Mouse (Mus musculus) embryonic facial prominence, embryonic 10.5 days (tissue): Measurements from ENCODE around the gene Astn1. TPM values are rescaled to one million over a fixed set of nuclear protein-coding genes. Genes with fewer than 3 reads are reported as not detected.

Source experiments
- DNase-seq: peaks from one replicate; pipeline ENCODE4 v3.0.0-alpha.2; 2017; ENCODE audit warnings: low spot score
- H3K27ac ChIP-seq: fragments of 300-500 bp; sonication (generic); replicated peaks from 2 replicates; pipeline ENCODE4 v1.5.1; 2016; ENCODE audit warnings: mild to moderate bottlenecking
- H3K27me3 ChIP-seq: fragments of 300-500 bp; sonication (generic); replicated peaks from 2 replicates; pipeline ENCODE4 v1.6.1; 2016; ENCODE audit warnings: low read depth, mild to moderate bottlenecking; ENCODE audit not compliant: poor library complexity, severe bottlenecking
- H3K36me3 ChIP-seq: fragments of 300-500 bp; sonication (generic); replicated peaks from 2 replicates; pipeline ENCODE4 v1.6.1; 2016; ENCODE audit warnings: mild to moderate bottlenecking, moderate library complexity
- H3K4me1 ChIP-seq: fragments of 300-500 bp; sonication (generic); 2 replicates; pipeline ENCODE4 v1.6.1; 2016
- H3K4me3 ChIP-seq: fragments of 300-500 bp; sonication (generic); 2 replicates; pipeline ENCODE4 v1.5.1; 2016; ENCODE audit warnings: mild to moderate bottlenecking, moderate library complexity
- H3K9me3 ChIP-seq: fragments of 300-500 bp; sonication (generic); 2 replicates; pipeline ENCODE4 v1.6.1; 2016; ENCODE audit warnings: mild to moderate bottlenecking
- WGBS: fragments of 180-500 bp; shearing (Covaris S2); methylation state at CpG from one replicate; pipeline ENCODE4 v1.1.7; 2016; 5-methylcytosine and 5-hydroxymethylcytosine counted together
- polyA plus RNA-seq: library from polyadenylated mRNA; unstranded; fragments of >200 nt; fragmentation: Nextera tagmentation; extraction: Ambion mirVana; gene quantifications from 2 replicates; pipeline ENCODE4 v1.2.1, GENCODE M21; 2016

The Astn1 gene
- polyA plus RNA-seq, 1 experiment from 2014 or later: 5.2 TPM

DNA sequence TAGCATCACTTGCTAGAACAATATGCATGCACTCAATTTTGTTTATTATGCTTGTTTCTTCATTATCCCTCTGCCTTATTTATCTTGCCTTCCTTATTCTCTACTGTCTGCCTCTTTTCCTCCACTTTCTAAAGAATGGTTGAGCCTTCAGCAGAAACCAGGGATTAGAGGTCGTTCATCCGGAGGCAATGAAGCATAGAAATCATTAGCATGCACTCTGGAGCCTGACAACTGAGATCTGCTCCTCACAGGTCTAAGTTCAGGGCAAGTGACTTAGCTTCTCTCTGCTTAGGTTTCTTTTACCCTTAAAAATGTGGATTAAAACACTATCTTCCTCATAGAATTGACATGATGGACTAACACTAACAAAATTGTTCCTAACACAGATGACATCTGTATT is 241.0 kb downstream of the Astn1 start:
- 53% methylated on average over 2 of the region's 2 CpGs for WGBS
- H3K4me1 ChIP-seq: no peaks in the 10 kb centered on the region
- H3K4me3 ChIP-seq: no peak overlapping the region

DNA sequence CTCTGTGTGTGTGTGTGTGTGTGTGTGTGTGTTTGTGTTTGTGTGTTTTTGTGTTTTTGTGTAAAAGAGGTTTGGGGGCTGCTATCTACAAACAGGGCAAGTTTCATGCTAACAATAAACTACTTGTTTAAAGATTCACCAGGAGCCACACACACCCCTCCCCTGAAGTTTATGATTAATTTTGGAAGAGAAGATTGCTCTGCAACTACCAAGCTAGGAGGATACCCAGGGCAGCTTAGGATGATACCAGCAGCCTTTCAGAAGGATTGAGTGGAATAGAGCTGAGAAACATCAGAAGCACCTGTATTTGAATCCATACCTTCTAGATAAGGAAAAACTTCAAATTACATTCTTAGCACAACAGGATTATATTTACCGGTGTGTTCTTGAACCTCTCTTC is 242.1 kb downstream of the Astn1 start:
- Histone ChIP-seq H3K4me1 (no peaks in the 10 kb centered on the region), H3K27me3 (no peaks in the 10 kb centered on the region), H3K4me3 (no peak overlapping the region), H3K36me3 (no peaks in the 10 kb centered on the region; the same call in 1 of the 2 replicates), H3K9me3 (no peaks in the 10 kb centered on the region), H3K27ac (no peak overlapping the region)
- no peak for DNase-seq
- 95% methylated on average over 1 of the region's 1 CpGs for WGBS

More for the DNA sequence above, 241.0 kb downstream of the Astn1 start:
- Histone ChIP-seq H3K27ac (no peak overlapping the region), H3K36me3 (no peaks in the 10 kb centered on the region), H3K27me3 (no peaks in the 10 kb centered on the region), H3K9me3 (no peaks in the 10 kb centered on the region)
- DNase-seq: no peak

DNA sequence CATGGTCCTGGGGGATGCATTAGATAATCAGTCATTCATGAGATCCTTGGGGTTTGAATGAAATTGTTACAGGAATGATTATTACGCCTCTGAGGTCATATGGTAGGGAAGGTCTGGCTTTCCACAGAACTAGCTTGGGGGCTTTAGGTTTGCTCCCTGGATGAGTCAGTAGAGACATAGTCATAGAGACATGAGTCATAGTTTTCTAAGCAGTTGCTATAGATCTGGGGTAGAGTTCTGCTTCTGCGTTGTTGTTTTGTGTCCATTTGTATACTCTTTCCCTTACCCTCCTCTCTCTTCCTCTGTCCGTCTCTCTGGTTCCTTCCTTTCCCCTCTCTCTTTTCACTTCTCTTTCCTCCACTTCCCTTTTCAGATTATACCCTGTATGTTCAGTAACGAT is 243.5 kb downstream of the Astn1 start:
- no peaks in the 10 kb centered on the region for H3K4me1 ChIP-seq
- H3K36me3 ChIP-seq: no peaks in the 10 kb centered on the region; the same call in 1 of the 2 replicates
- no peaks in the 10 kb centered on the region for H3K9me3 ChIP-seq
- H3K27me3 ChIP-seq: no peaks in the 10 kb centered on the region
- no peak overlapping the region for H3K27ac ChIP-seq
- 90% methylated on average over 4 of the region's 4 CpGs for WGBS
- no peak for DNase-seq
- no peak overlapping the region for H3K4me3 ChIP-seq

DNA sequence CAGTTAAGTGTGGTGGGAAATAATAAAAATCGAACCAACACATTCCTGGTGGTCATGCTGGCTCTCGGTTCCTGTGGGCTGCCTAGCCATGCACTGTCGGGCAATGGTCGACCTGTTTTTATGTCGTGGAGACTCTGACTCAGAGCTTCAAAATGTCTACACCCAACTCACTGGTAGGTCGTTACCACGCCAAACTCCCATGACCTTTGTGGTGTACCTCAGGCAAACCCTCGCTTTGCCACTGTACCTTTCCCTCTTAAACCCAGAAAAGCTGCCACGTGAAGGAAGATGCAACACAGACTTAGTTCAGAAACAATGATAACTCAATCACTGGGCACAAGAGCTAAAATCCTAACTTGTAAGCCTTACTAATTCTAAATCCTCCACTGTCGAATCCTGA is 244.3 kb downstream of the Astn1 start:
- WGBS: 91% methylated on average over 10 of the region's 10 CpGs
- Histone ChIP-seq H3K9me3 (no peaks in the 10 kb centered on the region), H3K4me1 (no peaks in the 10 kb centered on the region), H3K36me3 (peaks cover 3% of the 10 kb centered on the region; the same call in 1 of the 2 replicates), H3K27ac (no peak overlapping the region), H3K27me3 (no peaks in the 10 kb centered on the region), H3K4me3 (no peak overlapping the region)
- DNase-seq: no peak

DNA sequence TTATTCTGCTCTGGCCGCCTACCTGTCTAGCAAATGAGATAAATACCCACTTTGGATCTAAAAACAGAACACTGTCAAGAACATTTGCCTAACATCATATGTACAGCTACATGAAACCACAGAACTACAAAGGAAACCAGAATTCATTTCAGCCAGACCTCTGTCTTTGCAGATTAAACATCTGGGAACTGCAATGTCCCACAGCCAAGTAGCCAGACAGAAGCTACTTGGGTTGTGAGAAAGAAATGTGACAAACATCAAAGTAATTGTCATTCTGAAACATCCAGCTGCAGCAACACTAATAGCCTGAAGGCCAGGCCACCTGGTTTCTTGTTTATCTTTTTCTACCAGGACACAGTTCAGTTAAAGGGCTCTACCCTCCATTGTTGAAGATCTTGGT is 245.1 kb downstream of the Astn1 start:
- DNase-seq: no peak
- 82% methylated on average over 1 of the region's 1 CpGs for WGBS
- Histone ChIP-seq H3K27ac (no peak overlapping the region), H3K4me1 (no peaks in the 10 kb centered on the region), H3K27me3 (no peaks in the 10 kb centered on the region), H3K9me3 (no peaks in the 10 kb centered on the region), H3K36me3 (peaks cover 4% of the 10 kb centered on the region; the same call in 1 of the 2 replicates), H3K4me3 (no peak overlapping the region)

DNA sequence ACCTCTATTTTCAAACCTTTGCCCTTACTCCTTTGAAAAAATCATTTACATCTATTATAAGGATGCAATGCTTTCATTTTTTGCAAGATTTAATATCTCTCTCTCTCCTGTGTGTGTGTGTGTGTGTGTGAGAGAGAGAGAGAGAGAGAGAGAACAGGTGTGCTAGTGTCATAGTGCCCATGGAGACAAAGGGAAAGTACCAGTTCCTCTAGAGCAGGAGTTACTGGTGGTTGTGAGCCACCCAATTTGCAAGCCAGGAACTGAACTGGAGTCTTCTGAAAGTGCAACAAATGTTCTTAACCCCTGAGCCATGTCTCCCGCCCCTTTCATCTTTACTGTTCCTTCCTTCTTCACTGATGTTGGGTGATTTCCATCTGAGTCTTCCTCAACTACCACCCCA is 253.1 kb downstream of the Astn1 start:
- DNase-seq: no peak

DNA sequence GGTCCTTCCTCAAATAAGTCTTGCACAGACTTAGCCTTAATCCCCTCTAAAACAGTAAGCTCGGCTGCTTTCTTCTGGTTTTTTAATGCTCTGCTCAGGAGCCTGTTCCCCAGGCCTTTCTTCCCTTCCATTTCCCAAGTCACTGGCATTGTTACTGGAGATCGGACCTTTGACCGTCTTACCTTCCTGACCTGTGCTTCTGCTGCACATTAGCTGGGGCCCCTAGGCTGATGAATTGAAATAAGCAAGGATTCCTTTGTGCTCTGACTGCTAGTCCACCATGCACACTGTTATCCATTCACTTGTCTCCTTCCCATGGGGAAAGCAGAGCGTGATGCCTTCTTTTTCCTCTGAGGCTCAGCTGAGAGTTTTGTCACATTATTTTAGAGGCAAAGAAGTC is 255.9 kb downstream of the Astn1 start:
- Histone ChIP-seq H3K9me3 (no peaks in the 10 kb centered on the region), H3K27ac (no peak overlapping the region), H3K4me3 (no peak overlapping the region), H3K27me3 (no peaks in the 10 kb centered on the region), H3K36me3 (no peaks in the 10 kb centered on the region), H3K4me1 (peaks cover 4% of the 10 kb centered on the region; the same call in 1 of the 2 replicates)
- no peak for DNase-seq
- WGBS: 55% methylated on average over 4 of the region's 4 CpGs

More for the DNA sequence above, 253.1 kb downstream of the Astn1 start:
- no peaks in the 10 kb centered on the region for H3K27me3 ChIP-seq
- 0 out of 2 replicates have a peak, but pooled peaks cover 4% of the 10 kb centered on the region for H3K36me3 ChIP-seq
- no peak overlapping the region for H3K4me3 ChIP-seq
- WGBS: 85% methylated on average over 1 of the region's 1 CpGs
- no peak overlapping the region for H3K27ac ChIP-seq
- peaks cover 4% of the 10 kb centered on the region; the same call in 1 of the 2 replicates for H3K4me1 ChIP-seq
- no peaks in the 10 kb centered on the region for H3K9me3 ChIP-seq

DNA sequence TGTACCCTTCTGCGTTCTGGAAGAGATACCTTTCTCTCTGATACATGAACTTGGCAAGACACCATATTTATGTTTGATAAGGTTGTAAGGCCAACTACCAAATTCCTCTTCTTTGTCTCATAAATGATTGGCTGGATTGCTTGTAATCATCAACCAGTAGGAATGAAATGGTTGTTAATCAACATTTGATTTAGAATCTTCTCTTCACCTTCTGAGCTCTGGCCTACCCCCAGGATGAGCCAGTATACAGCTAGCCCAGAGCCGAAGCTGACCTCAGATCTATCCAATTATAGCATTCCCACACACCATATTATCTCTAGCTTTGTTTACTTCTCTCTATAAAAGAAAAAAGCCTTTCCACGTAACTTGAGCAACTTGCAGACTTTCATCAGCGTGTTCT is 270.9 kb downstream of the Astn1 start:
- WGBS: 86% methylated on average over 4 of the region's 4 CpGs
- Histone ChIP-seq H3K4me1 (no peaks in the 10 kb centered on the region), H3K27ac (no peak overlapping the region)

DNA sequence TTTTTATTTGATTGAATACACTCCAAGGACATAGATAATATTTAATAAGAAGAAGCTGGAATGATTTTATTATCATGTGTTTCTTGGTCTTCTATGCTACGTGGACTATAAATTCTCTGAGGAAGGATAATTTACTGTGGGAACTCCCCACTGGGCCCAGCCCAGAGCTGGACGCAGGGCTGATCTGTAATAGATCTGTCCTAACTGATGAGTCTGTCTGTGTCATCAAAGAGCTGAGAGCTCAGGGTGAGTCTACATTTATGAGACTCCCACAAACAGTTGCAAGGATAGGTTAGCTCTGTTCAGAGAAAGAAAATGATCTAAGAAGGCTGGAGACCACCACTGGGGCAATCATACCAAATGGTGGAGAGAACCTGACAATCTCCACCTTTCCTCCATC is 271.4 kb downstream of the Astn1 start:
- no peaks in the 10 kb centered on the region for H3K27me3 ChIP-seq
- H3K36me3 ChIP-seq: no peaks in the 10 kb centered on the region
- H3K4me3 ChIP-seq: no peak overlapping the region
- no peak for DNase-seq
- 90% methylated on average over 2 of the region's 2 CpGs for WGBS
- H3K27ac ChIP-seq: no peak overlapping the region
- H3K4me1 ChIP-seq: no peaks in the 10 kb centered on the region
- no peaks in the 10 kb centered on the region for H3K9me3 ChIP-seq

More for the DNA sequence above, 270.9 kb downstream of the Astn1 start:
- H3K36me3 ChIP-seq: no peaks in the 10 kb centered on the region
- no peak overlapping the region for H3K4me3 ChIP-seq
- H3K9me3 ChIP-seq: no peaks in the 10 kb centered on the region
- no peaks in the 10 kb centered on the region for H3K27me3 ChIP-seq
- no peak for DNase-seq

DNA sequence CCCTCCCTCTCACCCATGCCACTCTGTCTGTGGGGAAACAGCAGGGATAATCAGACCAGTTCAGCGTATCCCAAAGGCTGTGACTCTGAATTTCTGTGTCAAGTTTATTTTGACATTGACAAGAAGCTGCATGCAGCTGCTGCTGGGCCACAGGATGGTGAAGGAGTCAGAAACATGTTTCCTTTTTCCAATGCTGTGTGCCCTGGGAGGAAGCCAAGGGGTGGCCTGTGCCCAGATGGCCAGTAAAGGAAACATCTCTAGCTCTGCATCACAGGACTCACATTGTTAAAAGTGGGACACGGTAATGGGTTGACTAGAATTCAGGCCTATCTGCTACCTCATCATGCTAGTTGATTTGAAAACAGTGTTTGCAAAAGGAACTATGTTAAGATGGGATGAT is 279.2 kb downstream of the Astn1 start:
- no peaks in the 10 kb centered on the region for H3K9me3 ChIP-seq
- WGBS: 86% methylated on average over 2 of the region's 2 CpGs
- H3K4me3 ChIP-seq: no peak overlapping the region
- H3K27ac ChIP-seq: no peak overlapping the region
- H3K36me3 ChIP-seq: no peaks in the 10 kb centered on the region
- no peaks in the 10 kb centered on the region for H3K4me1 ChIP-seq
- DNase-seq: no peak
- H3K27me3 ChIP-seq: no peaks in the 10 kb centered on the region

DNA sequence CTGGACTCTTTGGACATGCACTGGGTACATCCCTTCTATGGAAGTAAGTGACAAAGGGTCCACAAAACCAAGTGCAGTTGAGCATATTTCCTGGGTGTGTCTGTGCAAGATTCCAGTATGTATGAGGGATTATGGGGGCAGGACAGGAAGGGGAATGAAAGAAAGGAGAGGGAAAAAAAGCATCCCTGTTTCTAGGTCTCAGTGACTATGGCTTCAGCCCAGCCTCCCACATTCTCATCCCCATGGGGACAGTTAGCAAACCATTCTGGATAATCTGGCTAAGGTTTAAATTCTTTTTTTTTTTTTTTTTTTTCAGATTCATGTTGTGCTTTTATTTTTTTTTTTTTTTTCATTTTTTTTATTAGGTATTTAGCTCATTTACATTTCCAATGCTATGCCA is 280.2 kb downstream of the Astn1 start:
- no peaks in the 10 kb centered on the region for H3K27me3 ChIP-seq
- no peaks in the 10 kb centered on the region for H3K36me3 ChIP-seq
- H3K27ac ChIP-seq: no peak overlapping the region
- DNase-seq: no peak
- H3K9me3 ChIP-seq: no peaks in the 10 kb centered on the region
- H3K4me3 ChIP-seq: no peak overlapping the region
- no peaks in the 10 kb centered on the region for H3K4me1 ChIP-seq

DNA sequence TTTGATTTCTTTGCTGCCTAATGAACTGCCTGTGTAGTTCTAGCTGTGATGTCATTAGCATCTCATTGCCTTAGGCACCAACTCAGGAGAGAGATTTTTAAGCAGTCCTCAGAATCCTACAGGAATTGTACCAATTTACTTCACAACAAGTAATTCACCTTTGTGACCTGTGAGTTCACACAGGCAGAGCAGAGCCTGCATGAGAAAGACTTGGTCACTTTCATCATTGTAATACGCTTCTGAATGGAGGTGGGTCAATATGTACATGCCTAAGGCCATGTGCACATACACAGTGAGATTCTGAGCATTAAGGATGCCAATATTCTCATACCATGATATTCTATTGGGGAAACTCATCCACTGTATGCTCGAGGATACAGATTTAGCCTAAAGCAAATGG is 290.7 kb downstream of the Astn1 start:
- Histone ChIP-seq H3K36me3 (no peaks in the 10 kb centered on the region), H3K4me1 (peaks cover 4% of the 10 kb centered on the region), H3K27me3 (no peaks in the 10 kb centered on the region), H3K4me3 (no peak overlapping the region), H3K27ac (no peak overlapping the region), H3K9me3 (no peaks in the 10 kb centered on the region)
- DNase-seq: no peak
- WGBS: 84% methylated on average over 2 of the region's 2 CpGs

DNA sequence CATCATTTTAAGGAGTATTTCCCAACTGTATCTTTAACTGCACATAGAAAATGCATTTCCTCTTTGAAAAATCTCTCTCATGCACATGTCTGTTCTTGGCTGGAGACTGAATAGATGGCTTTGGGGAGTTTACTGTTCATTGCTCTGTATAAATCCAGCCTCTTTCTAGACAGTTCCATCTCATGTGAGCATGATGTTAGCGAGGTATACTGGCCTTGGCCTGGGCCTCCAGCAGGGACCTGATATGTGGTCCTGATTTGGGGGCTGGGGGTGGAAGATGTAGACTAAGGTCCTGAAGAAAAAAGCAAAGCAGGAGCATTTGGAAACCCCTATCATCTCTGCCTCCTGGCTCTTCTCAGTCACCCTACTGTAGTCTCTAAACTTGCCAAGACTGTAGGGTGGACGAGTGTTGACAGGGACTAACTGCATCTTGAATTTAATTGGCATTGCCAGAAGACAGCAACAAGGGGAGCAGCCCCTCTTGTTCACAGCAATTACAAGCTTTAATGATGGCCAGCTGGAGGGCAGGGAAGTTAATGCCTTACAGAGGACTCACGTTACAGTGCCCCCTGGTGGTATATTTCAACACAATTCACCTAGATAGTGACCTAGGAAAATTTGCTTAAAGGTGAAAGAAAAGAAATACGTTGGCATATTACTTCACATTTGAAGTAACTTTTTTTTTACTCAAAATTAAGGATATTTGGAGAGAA is 291.9 kb downstream of the Astn1 start:
- 27% methylated on average over 4 of the region's 4 CpGs for WGBS
- no peak overlapping the region for H3K4me3 ChIP-seq

More for the DNA sequence above, 291.9 kb downstream of the Astn1 start:
- H3K27ac ChIP-seq: no peak overlapping the region
- peaks cover 4% of the 10 kb centered on the region for H3K4me1 ChIP-seq
- H3K9me3 ChIP-seq: no peaks in the 10 kb centered on the region
- H3K36me3 ChIP-seq: no peaks in the 10 kb centered on the region
- DNase-seq: peak; percentile 67
- no peaks in the 10 kb centered on the region for H3K27me3 ChIP-seq
